Mouse (Mus musculus) intestine, embryonic 15.5 days (tissue): Measurements from ENCODE around the gene Fam240b. TPM values are rescaled to one million over a fixed set of nuclear protein-coding genes. Genes with fewer than 3 reads are reported as not detected.

Source experiments
- ATAC-seq: fragments of 200-750 bp; cut with Nextera tagmentation; 2 replicates; pipeline ENCODE4 v1.8.0; 2017; ENCODE audit warnings: moderate TSS enrichment, moderate library complexity
- H3K27ac ChIP-seq: fragments of 300-500 bp; sonication (generic); 2 replicates; pipeline ENCODE4 v1.5.1; 2015; ENCODE audit warnings: mild to moderate bottlenecking, inconsistent platforms
- H3K27me3 ChIP-seq: fragments of 300-500 bp; sonication (generic); replicated peaks from 2 replicates; pipeline ENCODE4 v1.6.1; 2015; ENCODE audit warnings: inconsistent platforms
- H3K36me3 ChIP-seq: fragments of 300-500 bp; sonication (generic); 2 replicates; pipeline ENCODE4 v1.6.1; 2015; ENCODE audit warnings: inconsistent platforms
- H3K4me1 ChIP-seq: fragments of 300-500 bp; sonication (generic); replicated peaks from 2 replicates; pipeline ENCODE4 v1.6.1; 2015; ENCODE audit warnings: inconsistent platforms
- H3K4me2 ChIP-seq: fragments of 300-500 bp; sonication (generic); replicated peaks from 2 replicates; pipeline ENCODE4 v1.6.1; 2015; ENCODE audit warnings: mild to moderate bottlenecking, inconsistent platforms
- H3K4me3 ChIP-seq: fragments of 300-500 bp; sonication (generic); replicated peaks from 2 replicates; pipeline ENCODE4 v1.5.1; 2015; ENCODE audit warnings: inconsistent platforms
- H3K9ac ChIP-seq: fragments of 300-500 bp; sonication (generic); 2 replicates; pipeline ENCODE4 v1.6.1; 2015; ENCODE audit warnings: inconsistent platforms
- H3K9me3 ChIP-seq: fragments of 300-500 bp; sonication (generic); 2 replicates; pipeline ENCODE4 v1.6.1; 2016; ENCODE audit warnings: inconsistent platforms
- WGBS: fragments of 180-500 bp; shearing (Covaris S2); methylation state at CpG from one replicate; pipeline ENCODE4 v1.1.7; 2015; 5-methylcytosine and 5-hydroxymethylcytosine counted together
- polyA plus RNA-seq: library from polyadenylated mRNA; unstranded; fragments of >200 nt; fragmentation: Nextera tagmentation; extraction: Ambion mirVana; gene quantifications from 2 replicates; pipeline ENCODE4 v1.2.1, GENCODE M21; 2015

Gene Fam240b
- polyA plus RNA-seq, 1 experiment from 2014 or later = not detected

DNA sequence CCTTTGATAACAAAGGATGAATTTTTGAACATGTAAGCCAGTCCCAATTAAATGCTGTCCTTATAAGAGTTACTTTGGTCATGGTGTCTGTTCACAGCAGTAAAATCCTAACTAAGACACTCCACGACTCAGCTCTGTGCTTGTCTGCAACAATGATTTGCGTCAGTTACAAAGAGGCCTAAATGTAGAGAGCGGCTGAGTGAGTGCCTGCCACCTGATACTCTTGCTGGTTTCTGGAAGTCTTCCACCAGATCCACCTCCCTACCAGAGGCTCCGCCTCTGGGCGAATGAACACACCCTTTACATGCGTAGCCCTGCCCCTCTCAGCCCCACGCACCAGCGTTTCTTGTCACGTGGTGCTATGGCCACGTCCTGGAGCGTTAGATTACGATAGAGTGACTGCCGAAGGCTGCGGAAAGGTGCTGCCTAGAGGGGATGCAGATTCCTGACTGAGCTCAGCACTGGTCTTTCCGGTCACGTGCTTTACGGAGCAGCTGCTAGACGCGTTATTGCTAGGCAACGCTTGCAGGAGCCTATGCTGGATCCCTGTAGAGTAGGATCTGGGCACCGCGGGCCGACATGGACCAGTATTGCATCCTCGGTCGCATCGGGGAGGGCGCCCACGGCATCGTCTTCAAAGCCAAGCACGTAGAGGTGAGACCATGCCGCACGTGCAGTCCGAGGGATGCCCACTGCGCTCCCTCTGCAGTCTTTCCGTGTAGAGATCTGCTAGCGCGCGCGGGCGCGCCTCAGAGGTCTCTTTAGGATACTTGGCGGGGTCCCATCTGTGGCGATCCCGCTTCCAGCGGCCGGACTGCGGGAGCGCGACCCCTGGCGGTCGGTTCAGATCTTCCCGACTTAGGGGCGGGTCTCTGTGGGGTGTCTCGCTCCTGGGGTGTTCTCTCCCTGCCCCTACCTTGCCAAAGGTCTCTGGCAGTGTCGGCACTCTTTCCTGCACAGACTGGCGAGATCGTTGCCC lies 65.3 kb downstream of the Fam240b start, which contains the start of gene Cdk20:
Gene Cdk20 (plus strand): TSS at position 298 of the 979 bp plus-strand sequence.
- H3K4me1 ChIP-seq = peaks cover 11% of the 10 kb centered on the region; the same call in 1 of the 2 replicates
- no peaks in the 10 kb centered on the region for H3K27me3 ChIP-seq
- peak within 1 kb of the TSS; percentile 89 for H3K4me2 ChIP-seq
- peak within 1 kb of the TSS; percentile 73 for H3K4me3 ChIP-seq
- peak; percentile 99 for ATAC-seq
- H3K36me3 ChIP-seq = no peaks in the 10 kb centered on the region
- H3K9ac ChIP-seq = peak within 1 kb of the TSS; percentile 69
- WGBS = under 1% methylated on average over 57 of the region's 57 CpGs
- H3K9me3 ChIP-seq = no peaks in the 10 kb centered on the region
- H3K27ac ChIP-seq = peak within 1 kb of the TSS; percentile 93

Other genes starting within 250 kb of the Fam240b start
- gene Cdc14b, start 222.5 kb downstream of the Fam240b start, polyA plus RNA-seq = 17.5 and 19.7 TPM in 2 replicates
- gene Aaed1, start 185.1 kb downstream of the Fam240b start, polyA plus RNA-seq = 41.3 and 42.4 TPM in 2 replicates
- 195 and 213 TPM in 2 replicates for gene Ctsl, start 126.9 kb downstream of the Fam240b start, polyA plus RNA-seq
- 7.9 and 8.6 TPM in 2 replicates for gene Cdk20, start 65.5 kb downstream of the Fam240b start, polyA plus RNA-seq